Mouse (Mus musculus): ENCODE measurements around the gene Dyrk3.

DNA sequence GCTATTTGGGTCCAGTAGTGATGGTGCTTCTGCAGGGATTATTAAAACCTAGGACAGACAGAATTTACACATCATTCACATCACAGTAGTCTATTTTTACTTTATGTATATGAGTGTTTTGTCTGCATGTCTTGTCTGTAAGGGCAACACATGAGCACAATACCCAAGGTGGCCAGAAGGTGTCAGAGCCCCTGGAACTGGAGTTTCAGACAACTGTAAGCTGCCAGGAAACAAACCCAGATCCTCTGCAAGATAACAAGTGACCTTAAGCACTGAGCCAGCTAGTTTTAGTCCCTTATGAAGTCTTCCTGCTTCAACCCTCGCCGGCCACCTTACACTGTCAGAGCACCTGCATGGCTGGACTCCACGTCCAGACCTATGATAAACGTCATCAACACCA is 58.4 kb downstream of the Dyrk3 start:
- TF ChIP-seq CTCF (IDR thresholded peaks at IDR 0.05; ENCODE audit: insufficient read depth, low read depth, low read length) = no peak
- TF ChIP-seq POLR2A (IDR thresholded peaks at IDR 0.05; ENCODE audit: insufficient read depth, low read depth, low read length) = no peak
